Mouse (Mus musculus) ES-CJ7 (cell line): ENCODE measurements around the gene Palmd.
A peak's percentile ranks its signal among the peaks of the same experiment; 100 is the strongest.

ENCODE experiments used
- DNase-seq: peaks from one replicate; pipeline ENCODE4 v3.0.0; 2011; ENCODE audit warnings: low read depth, low spot score

Gene Palmd

DNA sequence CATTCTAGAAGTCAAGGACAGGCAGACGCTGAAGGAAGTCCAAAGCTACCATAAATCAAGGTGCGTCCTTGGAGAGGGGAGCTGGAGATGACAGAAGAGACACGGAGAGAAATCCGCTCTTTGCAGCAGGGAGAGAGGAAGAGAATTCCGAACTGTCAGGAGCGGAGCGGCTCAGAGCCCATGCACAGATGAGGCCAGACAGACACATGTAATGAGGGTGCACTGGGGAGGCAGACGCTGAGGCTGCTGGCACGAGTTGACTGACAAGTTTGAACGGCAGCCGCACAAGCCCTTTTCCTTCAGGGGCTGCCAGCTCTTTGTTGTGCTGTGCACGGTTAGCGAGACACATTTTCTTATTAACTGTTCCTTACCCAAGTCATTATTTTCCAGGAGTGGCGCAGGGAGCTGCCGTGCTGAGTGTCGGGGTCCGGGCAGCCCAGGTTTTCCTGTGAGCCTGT, at the start of gene Palmd:
Gene Palmd (minus strand): TSS at position 448 of the 458 bp plus-strand sequence.
- peak; percentile 30 for DNase-seq

DNA sequence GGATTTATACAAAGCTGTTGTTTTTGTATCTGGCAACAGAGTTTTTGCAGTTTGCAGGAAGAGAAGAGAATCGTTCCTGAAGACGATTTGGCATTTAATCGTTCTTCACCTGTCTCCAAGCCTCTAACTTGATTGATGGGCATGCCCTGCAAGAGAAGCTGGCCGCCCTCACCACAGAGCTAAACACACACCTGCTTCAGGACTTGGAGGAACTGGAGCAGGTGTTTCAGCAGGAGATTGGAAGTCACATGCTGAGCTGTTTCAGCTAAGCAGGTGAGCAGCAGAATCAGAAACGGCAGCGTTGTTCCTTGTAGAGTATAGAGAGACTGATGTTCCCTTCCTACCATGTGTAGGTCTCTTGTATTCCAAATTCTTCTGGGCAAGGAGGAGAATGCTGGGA, 41.4 kb upstream of the Palmd start:
- no peak for DNase-seq

DNA sequence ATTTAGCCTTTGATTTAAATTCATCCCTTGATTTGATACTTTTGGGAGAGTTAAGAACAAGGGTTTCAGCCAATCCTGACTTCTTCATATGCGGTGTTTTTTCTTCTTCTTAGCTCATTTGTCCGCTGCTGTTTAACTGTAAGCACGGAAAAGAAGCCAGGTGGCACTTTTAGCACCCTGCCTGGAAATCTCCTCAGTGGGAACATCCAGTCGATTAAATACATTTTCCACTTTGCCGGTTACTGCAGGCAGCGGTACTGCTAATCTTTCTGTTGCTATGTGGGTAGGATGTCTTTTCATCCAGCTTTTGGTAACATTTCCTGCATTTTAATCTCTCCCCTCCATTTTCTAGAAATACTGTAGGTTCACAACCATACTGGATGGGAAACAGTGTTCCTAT, 38.6 kb upstream of the Palmd start:
- no peak for DNase-seq

DNA sequence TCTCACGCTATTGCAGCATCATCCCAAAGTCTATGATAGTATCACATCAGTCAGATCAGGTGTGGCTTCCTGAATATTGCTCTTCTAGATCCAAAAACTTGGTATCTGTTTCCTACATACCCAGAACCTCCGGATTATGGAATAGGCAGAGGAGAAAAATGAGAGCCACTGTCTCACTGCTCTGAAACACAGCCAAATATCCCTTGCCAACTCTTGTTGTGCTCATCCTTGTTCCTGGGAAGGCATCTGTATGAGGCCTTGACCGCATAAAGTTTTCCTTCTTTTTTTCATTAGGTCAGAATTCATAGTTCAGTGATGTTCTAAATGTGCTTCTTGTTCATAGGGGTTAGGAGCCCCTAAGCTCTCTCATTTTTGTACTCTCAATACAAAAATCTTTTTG, 37.8 kb upstream of the Palmd start:
- DNase-seq: no peak

DNA sequence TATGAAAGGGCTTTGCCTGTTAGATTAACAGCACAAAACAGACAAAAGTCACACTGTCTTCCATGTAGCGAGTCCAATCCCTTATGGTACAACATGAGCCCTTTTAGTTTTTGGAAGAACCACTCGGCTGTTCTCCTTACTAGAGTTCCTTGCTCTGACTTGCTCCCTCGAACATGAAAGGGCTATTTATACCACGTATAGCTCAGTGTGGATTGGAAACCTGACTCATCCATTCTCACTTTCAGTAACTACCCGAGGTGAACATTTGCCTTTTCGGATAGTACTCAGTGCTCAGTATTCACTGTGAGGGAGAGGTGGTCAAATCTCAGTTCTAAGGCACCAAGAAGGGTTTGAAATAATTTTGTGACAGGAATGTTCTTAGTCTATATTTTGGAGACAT, 34.6 kb upstream of the Palmd start:
- no peak for DNase-seq

DNA sequence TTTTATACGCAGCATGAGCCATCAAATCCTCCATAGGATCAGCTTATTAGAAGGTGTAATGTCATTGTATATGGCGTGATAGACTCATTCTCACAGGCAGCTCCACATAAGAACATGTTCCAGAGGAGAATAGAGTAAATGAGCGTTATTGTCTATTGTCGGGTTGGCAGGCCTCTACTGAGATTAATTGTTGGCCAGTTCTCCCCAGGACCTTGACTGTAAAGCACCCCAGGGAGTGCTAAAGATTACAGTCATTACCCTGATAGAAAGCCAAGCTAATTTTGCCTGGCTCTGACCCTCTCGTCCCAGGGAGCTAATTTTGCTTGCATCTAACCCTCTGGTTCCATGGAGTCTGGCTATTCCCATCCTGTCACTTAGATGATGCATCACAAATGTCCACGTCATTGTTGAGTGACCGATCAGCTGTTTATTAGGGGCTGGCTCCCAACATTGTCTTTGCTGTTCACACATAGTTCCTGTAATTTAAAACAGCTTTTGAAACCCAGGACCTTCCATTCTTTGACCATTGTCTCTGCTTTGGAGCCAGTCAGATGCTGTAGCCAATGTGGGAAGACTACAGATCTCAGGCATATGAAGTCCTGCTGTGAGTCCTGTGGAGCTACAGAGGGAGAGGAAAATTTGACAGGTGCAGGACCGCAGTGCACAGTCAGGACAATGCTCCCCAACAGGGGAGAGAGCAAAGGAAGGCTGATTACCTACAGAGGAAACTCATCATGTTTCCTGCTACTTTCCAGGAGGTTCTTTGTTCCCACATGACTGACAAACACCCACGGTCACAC, 33.1 kb upstream of the Palmd start:
- no peak for DNase-seq

DNA sequence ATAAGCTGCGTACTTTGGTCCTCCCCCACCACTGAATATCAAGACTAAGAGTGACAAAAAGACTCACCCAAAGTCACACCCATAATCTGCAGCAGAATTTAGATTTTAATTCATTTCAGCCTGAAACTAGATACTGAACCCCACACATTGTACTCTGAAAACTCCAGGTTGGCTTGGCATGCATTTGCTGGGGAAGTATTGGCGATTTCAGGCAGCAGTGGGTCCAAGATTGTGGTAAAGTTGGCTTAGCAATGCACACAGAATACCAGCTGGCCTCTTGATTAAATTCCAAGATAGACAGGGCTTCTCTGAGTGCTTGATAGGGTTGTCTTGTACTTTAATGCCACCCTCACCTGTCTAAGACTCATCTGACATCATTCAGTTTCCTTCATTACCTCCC, 24.2 kb upstream of the Palmd start:
- no peak for DNase-seq

DNA sequence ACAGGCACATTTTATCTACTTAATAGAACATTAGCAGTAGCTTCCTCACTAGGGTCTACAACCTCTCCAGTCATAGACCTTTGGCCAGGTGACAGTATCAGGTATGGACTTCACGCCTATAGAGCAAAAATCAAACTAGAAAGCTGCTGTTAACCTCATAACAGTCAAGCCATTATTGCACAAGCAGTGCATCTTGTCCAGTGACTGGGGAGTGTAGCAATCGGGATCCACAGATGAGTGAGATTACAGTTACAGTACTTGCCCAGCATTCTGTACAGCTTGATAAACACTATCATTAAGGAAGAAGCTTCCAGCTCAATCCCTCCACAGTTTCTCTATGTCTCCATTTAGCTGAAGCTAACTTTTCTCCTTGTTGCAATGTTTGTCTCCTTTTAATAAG, 22.4 kb upstream of the Palmd start:
- DNase-seq: no peak

DNA sequence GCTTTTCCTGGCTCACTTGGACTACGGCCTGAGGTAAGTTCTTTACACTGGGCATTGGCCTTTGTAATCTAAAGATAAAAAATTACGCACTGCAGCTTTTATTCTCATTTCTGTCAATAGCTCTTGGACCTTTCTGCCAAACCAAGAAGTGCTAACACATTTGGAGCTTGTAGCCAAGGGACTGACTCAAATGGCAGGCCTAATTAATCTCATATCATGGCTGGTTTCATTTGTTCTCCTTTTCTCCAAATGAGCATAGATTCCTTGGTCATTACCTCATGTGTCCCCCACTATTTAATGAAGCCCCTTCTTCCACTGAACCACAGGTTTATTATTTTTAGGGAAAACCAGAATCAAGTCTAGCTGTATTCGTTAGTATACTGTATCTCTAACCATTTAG, 19.4 kb upstream of the Palmd start:
- DNase-seq: no peak

DNA sequence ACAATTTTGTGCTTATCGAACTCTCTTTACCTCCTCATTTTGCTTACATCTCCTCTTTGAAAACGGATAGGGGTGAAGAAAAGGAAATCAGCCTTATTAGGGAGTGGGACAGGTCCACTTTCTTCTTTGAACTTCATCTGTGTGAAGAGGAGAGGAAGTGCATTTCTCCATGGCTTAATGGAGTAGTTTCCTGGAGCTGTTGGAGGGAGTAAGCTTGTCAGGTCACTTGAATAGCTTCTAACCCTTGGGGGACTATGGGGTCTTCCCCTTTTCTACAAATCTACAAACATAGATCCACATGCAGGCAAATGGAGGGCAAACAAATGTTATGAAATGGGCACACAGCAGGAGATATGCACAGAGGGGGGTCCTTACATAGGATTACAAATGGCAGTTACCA, 17.7 kb upstream of the Palmd start:
- no peak for DNase-seq

DNA sequence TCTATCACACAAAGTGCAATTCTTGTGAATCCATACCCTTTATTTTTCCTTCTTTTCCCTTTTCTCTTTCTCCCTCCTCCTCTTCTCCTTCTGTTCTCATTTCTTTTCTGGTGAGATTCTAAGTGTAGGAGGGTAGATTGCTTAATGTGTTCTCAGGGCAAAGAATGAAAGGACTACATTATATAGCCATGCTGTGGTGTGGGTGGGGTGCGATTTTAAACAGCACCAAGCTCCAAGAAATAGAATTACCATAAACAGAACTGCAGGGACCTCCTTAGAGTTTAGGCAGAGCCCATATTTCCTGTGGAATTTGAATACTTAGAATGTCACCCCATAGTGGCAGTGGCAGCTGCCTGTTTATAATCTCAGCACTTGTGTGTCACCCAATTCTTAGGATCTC, 17.0 kb upstream of the Palmd start:
- no peak for DNase-seq

DNA sequence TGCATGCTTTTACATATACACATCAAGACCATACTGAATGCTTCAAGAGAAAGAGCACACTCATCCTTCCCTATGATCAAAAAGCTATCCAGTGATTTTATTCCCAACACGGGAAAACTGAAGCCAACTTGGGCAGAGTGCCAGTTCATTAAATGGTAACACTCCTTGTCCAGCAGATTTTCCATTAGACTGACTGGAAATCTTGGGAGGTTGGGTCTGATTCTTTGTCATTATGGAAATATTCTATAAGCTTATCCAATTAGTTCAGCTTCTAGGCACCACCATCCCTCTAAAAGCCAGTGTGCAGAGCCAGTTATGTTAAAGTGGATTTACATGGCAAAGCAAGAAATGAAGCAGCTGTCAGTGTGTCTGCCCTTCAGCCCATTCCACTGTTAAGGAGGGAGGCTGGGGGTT, 16.3 kb upstream of the Palmd start:
- DNase-seq: no peak

DNA sequence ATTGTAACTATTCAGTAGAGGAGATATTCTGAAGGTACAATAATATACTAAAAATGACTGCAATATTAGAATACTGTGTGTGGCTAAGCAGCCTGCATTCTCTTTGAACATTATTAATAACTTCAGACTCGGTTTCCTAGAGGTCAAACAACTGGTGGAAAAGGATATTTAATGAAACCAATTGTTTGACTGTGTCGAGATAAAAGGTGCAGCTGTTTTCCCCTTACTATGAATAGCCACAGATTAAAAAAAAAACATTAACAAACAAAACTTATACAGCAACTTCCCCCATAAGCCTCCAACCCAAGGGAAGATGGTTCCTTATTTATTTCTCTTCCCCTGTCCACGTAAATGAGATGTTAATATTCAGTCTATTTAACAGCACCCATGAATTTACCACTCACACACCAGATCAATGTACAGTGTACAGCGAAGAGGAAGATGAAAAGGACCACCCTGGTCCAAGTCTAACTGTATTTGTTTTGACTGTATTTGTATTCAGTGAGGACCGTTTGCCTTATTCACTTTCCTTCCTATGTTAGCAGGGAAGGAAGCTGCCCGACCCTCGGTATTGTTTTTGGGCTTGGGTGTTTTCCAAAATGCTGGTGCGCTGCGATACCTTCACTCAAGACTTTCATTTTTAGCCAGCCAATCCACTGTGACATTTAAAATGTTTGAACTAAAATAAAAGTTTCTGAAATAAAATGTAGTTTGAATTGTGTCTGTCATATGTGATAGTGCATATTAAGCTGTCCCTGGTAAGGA, 13.2 kb upstream of the Palmd start:
- no peak for DNase-seq

DNA sequence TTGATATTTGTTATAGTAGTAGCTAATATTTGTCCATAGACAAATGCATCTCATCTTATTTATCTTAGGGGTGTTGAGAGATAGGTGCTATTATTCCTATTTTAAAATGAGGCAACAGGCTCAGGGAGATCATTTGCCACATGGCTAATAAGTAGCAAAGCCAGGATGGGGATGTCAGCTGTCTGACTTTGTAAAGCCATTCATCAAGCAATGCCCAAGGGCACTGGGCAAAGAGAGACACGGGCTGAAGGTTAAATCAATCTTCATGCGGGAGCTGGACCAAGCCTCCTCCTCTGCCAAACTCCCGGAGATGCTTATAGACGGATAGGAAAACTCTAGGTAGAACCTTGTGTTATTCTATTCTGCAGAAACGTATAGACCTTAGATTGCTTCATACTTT, 999 bp upstream of the Palmd start:
- no peak for DNase-seq

DNA sequence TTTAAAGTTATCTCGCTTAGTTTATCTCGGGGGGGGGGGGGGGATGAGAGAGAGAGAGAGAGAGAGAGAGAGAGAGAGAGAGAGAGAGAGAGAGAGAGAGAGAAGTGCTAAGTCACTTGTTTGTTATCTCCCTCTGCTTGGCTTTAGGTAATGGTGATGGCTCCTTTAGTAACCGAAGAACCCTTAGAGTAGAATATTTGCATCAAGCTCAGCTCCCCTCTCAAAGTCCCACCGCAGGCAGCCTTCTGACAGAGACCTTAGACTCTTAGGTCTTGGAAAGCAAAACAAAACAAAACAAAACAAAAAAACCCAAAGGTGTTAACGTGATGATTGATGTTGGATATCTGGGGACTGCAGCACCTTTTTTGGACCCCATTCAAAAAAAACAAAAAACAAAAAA, 216 bp upstream of the Palmd start:
- no peak for DNase-seq

DNA sequence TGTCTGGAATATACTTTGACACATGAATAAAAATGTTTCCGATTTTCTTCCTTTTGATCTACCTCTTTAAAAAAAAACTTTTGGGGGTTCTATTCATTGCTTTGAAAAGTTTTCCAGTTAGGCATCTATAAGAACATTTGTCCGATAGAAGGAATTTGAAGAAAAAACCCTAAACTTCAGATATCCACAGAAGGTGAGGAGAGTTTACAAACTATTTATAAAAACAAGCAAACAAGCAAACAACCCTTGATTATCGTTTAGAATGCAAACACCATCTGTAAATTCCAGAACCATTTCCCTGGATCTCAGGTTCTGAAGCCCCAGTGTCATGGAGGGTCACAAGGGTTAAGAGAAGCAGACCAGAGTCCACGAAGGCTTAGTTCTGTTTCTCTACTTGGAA, 820 bp downstream of the Palmd start, which contains the start of gene 4930455H04Rik:
Gene 4930455H04Rik (plus strand): TSS at position 301 of the 400 bp plus-strand sequence.
- no peak for DNase-seq

DNA sequence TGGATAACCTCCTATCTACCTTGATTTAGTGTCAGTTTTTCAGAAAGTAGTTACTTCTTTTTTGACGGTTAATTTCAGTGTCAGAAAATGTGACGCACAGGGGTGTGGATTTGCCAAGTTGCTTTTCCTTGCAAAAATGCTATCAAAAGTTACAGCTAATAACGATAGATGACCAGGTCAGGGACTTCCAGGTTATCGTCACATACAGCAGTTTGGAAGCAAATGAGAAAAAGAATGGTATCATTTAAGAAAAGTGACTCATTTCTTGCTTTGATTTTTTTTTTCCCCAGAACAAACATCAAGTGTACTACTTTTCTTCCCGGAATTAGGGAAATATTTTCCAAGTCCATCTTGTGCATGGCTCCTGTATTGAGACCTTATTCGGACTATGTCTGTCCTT, 1.4 kb downstream of the Palmd start:
- DNase-seq: no peak

DNA sequence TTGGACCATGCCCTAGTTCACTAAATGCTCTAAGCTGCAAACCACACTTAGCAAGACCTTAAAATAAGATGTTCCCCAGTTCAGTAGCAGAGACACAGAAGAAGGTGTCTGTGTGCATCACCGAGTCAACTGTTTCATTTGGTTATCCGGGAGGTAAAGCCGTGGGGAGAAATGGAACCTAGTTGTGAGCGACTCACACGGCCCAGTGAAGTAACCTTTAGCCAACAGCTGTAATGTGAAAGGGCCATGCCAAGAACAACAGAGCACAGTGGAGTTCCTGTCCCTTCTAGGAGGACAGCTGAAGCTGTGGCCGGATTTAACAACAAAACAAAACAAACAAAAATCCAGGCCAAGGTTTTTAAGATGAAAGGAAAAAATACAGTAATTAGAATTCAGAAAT, 2.0 kb downstream of the Palmd start:
- DNase-seq: no peak

DNA sequence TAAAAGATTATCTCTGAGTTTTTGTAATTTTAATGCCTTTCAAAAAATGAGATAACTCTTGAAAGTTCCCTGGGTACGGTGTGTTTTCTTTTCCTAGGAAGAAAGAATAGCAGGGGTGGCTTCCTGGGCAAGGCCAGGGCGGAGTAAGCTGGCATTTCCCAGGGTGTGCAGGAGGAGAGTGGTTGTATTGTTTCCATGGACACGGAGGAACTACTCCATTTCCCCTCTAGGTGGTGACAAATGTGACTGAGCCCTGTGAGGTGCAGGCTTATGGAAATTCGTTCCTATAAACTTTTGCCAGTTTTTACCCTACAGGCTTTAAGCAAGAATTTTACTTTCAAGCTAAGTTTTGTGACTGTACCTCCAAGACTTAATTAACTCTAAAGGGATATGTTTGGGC, 2.6 kb downstream of the Palmd start:
- DNase-seq: peak; percentile 72

DNA sequence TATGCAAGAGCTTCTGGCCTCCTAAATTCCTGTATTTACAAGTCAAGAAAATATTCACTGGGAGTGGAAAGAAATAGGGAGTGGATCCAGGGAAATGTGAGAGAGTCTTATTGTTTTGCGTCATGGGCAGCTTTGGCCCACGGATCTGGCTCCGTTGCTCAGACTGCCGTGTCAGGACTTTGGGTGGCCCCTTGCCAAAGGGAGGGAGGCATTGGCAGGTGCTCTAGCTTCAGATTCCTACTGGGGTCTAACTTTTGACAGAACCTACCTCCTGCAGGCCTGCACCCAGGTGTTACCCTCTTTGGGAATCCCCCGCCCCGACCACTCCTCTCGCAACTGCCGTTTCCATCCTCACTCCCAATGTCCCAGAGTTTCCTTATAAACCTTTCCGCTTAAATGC, 4.4 kb downstream of the Palmd start:
- no peak for DNase-seq

DNA sequence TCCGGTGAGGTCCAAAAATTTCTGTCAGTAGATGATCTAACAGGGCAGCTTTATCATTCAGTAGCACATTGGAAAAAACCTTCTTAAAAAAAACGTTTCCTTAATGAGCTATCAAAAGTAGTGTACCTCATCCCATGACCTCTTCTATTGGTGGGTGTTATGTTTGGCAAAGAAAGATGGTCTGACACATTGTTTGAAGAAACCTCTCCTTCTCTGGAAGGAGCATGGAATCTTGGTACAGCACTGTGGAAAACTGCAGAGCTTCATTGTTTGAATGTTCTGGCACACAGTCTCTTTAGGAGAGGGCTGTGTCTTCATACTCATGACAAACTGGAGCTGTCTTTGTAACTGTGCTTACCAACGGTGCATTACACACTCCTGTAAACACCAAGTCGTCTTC, 5.6 kb downstream of the Palmd start:
- DNase-seq: no peak

DNA sequence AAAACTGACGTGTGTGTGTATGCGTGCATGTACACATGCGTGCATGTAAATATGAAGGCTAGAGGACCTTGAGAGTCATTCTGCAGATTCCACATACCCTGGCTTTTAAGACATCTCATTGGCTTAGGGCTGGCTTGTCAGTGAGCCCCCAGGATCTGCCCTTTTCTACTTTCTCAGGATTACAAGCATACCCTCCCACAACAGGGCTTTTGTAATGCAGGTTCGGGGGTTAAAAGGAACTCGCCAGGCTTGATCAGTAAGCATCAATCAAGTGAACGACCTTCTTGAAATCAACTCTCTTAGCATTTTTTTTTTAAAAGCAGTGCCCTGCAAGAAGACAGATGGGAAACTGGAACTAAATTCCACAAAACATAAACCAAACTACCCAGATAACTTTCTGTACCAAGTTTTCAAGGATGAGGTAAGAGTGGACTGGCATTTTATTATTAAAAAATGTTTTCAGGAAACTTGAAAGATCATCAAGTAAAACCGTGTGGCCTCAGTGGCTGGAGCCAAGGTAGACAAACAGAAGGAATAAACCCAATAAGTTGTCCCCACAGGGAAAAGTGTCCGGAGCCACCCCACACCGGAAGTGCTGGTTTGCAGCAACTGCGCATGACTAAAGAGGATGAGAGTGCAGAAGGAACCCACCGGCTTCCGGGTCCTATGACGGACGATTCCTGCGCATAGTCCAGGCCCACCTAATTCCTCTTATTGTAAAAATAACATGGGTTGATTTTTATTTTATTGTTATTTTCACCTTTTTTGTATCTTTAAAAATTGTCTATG, 7.2 kb downstream of the Palmd start:
- peak; percentile 56 for DNase-seq
